Mouse (Mus musculus): ENCODE measurements around the gene Lsg1.

- TF ChIP-seq GATA1 (IDR thresholded peaks at IDR 0.05; ENCODE audit: low read length) (no peak), TAL1 (IDR thresholded peaks at IDR 0.05; ENCODE audit: low read length) (no peak)
Observed at GRCm38 (mm10) chr16:30540107-30541001, 47.0 kb downstream of the Lsg1 start.

All from erythroblast, embryonic 14.5 days (primary cell).